Mouse (Mus musculus): Measurements from ENCODE around the gene Hoxc11.

Gene Hoxc11

DNA sequence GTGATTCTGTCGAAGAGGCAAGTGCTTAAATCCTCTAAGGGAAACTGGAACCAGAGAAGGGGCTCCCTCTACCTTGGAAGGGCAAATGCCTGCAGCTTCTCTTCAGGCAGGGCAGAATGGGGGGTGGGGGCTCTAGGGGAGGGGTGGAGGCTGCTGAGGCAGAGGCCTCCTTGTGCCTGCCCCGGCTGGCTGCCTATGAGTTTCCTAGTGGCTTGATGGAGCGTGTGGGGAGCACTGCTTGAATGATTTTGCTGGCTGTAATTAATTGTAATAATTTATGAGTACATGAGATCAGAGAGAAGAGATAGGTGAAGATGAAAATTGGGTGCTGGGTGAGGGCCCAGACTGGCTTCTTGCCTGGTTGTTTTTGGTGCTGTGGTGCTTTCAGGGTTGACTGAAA is 30.7 kb downstream of the Hoxc11 start:
- no peak for DNase-seq

GRCm38 (mm10) chr15:102987124-102987833 is 33.1 kb downstream of the Hoxc11 start:
- DNase-seq = peak; percentile 92 to 99

DNA sequence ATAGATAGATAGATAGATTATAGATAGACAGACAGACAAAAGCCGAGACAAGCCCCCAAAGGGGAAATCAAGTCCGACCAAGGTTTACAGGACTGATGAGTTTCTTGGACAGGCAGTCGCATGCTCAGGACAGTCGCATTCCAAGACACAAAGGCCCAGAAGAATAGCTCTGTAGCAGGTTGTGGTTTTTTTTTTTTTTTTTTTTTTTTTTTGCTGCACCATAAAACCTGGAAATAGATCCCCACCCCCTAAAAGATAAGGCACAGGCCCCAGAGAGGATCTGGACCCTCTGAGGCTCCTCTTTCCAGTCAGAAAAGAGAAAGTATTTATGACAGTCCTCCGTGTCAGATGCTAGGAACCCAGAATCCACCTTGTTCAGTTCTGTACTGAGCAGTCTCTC is 33.9 kb downstream of the Hoxc11 start:
- no peak for DNase-seq

- DNase-seq = peak in 1 of 2 experiments; percentile 72
Observed at GRCm38 (mm10) chr15:102990461-102991397, 36.5 kb downstream of the Hoxc11 start, which contains the start of gene Hoxc8. Gene Hoxc8 (plus strand): TSS chr15:102990607.

GRCm38 (mm10) chr15:102991782-102992181 is 37.6 kb downstream of the Hoxc11 start:
- DNase-seq = no peak

DNA sequence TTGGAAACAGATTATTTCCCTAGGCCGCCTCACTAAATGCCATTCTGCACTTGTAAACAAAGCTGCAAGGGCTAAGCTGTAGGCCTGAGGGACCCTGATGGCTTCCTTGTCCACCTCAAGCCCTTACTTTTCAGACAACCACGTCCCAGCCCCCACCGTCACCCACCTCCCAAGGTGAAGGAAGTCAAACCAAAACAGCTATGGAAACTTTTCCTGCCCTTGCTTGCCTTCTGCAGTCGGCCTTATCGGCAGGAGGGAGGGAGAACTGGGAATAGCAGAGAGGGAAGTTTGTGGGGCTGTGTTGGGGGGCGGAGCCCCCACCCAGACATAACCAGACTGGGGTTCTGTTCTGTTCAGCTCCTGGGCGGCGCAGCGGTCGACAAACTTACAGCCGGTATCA is 38.0 kb downstream of the Hoxc11 start:
- no peak for DNase-seq

- no peak for DNase-seq
Observed at GRCm38 (mm10) chr15:102992863-102993262, 38.6 kb downstream of the Hoxc11 start.

DNA sequence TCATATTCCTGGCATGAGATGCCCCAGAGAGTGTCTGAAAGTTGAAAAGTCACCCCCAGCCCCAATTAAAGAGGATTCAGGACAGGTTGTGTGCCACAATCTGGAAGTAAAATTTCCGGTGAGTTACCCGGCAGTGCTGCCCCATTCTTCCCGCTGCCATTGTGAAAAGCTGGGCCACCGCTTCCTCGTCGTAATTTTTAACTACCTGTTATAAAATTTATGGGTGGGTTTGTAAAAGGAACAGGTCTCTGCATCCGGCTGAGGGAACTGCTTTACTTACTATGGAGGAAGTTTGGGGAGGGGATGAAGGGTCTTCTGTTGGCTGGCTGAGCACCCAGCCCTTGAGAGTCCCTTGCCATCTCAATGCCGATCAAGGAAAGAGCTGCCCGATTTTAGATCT is 42.3 kb downstream of the Hoxc11 start:
- peak in 1 of 2 experiments; percentile 12 for DNase-seq

DNA sequence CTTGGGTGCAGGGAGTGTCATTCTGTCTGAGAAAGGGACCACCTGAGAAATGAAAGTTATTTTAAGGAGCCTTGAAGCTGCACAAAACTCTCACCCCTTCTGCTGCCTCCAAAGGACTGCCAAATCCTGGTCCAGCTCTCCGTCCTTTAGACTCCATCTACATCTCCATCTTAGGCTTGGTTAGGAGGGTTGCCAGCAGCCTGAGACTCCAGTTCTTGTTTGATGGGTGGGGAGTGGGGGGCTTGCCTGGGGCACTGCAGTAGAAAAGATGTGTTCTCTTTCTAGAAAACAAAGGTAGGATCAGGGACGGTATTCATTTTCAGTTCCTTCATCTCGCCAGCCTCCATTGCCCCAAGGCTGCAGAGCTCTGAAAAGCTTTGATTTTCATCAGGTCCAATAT is 43.2 kb downstream of the Hoxc11 start:
- DNase-seq = peak in 1 of 2 experiments; percentile 39

DNA sequence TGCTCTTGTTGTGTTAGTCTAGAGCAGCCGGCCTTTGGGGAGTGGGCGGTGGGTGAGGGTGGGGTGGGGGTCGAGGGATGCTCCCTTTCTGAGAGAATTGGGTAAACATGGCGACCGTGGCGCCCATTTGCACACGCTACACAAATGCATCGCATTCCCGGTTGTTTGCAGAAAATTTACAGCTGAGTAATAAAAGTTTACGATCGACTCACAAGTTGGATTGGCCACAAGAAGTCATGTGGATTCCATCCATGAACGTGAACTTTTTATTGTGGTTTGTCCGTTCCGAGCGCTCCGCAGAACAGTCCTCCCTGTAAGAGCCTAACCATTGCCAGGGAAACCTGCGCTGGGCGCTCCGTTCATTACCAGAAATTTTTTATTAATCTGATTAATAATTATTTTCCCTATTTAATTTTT is 43.7 kb downstream of the Hoxc11 start, which contains the start of gene Hoxc6:
TSS of gene Hoxc6 (plus strand) at position 319 of the 417 bp plus-strand sequence.
- DNase-seq = peak; percentile 67 to 72

GRCm38 (mm10) chr15:102998608-102999182 is 44.5 kb downstream of the Hoxc11 start:
- DNase-seq = no peak

DNA sequence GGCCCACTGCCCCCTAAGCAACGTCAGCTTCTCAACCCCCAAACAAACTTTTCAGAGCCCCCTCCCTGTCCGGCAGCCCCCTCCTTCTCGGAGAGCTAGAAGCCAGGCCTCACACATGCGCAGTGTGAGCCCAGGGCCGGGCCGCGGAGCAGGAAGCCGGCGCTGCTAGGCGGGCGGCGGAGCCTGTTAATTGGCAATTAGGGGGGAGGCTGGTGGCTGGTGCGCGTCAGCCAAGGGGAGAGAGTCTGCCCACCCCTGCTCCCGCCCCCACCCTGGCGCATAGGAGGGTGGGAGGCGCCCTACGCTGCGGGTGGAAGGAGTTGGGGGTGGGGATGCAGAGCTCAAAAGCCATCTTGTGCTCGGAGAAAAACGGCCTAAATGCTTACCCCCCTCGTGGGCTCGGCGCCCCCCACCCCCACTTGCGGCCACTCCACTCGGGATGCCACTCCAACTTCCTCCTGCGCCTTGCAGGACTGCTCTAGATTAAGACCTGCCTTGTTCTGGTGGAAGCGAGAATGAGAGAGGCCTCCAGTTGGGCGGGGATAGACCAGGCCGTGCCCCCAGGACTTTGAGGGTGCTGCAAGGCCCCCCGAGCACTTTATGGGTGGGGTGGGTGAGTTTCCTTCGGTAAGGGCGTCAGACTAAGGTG is 45.1 kb downstream of the Hoxc11 start:
- peak; percentile 90 to 96 for DNase-seq

DNA sequence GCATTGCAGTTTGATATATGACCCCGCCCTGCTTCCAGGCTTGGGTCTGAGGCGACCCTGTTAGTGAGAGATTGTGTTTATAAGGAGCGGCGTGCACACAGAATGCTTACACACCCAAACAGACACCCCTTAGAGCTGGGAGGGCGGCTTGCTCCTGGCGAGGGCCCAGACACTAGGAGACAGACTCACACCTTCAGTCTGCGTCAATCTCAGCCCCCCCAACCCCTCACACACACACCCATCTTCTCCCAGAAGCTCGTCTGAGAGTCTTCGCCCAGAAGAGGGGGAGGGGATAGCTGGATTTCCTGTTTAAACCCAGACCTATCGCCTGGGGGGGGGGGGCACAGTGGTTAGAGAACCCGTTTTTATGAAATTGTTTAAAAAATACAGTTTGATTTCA is 45.7 kb downstream of the Hoxc11 start:
- DNase-seq = peak in 1 of 2 experiments; percentile 63

- DNase-seq = no peak
Observed at GRCm38 (mm10) chr15:103000501-103000901, 46.3 kb downstream of the Hoxc11 start.

GRCm38 (mm10) chr15:103001370-103001769 is 47.1 kb downstream of the Hoxc11 start:
- no peak for DNase-seq

DNA sequence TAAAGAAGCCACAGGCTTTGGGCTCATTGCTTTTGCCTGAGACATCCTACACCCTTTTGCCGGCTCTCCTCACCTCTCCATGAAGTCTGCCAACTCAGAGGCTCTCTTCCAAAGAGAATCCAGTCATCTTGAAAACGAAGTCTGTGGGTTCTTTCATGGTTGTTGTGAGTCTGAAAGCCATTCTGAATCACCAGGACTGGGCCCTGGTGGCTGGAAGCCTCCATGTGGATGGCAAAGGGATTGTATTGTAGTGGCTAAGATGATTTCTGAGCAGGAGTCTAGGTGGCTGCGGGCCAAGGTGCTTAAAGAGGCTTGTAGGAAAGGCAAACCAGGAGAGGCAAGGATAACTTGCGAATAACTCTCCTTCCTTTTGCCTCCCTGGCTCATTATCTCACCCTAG is 47.9 kb downstream of the Hoxc11 start:
- DNase-seq = peak; percentile 66 to 71

DNA sequence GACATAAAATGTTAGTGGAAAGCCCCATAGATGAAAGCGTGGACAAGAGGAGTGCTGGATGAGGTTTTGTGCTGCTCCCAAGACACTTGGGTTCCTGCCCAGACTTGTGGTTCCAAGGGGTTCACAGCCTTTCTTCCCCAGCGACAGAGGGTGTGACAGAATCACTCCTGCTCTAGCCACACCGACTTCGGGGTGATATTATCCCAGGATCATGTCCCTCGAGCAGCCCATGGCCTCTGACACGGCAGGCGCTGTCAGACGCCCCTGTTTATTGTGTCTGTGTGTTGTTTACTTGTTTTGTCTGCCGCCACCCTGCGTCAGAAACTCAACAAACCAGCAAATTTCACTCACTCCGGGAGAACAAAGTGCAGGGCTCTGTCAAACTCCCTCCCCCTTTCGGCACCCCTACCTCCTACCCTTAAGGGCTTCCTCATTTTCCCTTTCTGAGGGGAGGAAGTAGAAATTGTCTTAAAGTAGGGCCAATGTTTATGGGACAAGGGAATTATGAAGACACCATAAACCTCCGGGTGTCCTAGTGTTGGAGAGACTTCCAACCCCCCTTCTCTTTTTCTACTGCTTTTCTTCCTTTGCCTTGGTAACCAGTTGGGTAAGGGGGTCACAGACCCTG is 48.7 kb downstream of the Hoxc11 start:
- DNase-seq = peak in 1 of 2 experiments; percentile 36

DNA sequence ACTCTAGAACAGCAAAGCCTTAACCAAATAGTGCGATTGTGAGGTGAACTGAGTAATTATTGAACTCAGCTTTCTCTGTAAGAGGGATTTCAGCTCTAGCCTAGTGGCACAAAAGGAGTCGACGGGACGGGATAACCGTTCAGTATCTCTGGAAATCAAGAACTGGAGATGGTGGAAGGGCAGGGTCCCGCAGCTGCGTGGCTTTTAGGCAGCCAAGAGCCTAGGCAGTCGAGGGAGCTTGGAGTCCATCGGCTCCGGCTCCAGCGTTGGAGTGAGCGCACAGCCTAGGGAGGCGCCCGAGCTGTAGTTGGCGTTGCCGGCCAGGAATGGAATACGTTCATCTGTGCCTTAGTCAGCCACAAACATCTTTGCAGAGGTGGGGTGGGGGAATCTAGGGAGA is 51.1 kb downstream of the Hoxc11 start:
- DNase-seq = peak in 1 of 2 experiments; percentile 56

GRCm38 (mm10) chr15:103005797-103006196 is 51.6 kb downstream of the Hoxc11 start:
- peak in 1 of 2 experiments; percentile 37 for DNase-seq

DNA sequence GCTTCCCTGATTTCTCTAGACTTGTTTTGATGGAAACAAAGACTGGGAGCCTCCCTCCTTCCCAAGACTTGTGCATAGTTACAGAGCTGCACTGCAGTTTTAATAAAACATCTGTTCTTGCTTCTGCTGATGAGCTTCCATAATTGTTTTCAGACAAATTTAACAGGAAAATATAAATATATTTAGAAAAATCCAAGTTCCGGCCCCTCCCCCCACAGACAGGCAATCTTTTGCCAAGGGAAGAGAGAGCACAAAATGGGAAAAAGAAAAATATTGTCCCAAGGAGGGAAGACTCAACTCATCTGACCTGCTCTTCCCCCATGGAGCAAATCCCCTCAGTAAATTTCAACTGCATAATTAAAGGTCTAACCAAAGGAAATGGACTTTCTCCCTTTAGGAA is 52.1 kb downstream of the Hoxc11 start:
- peak in 1 of 2 experiments; percentile 17 for DNase-seq

Measured in kidney, postnatal 25 days (tissue).